Mouse (Mus musculus) CH12.LX (cell line): ENCODE data around the gene Hdx. TPM values are rescaled to one million over a fixed set of nuclear protein-coding genes. Genes with fewer than 3 reads are reported as not detected.

Source experiments
- DNase-seq: peaks from one replicate; pipeline ENCODE4 v3.0.0-alpha.2; 2013; ENCODE audit errors: extremely low read depth
- H3K27ac ChIP-seq: 2 replicates; pipeline ENCODE4 v1.5.1; 2012; ENCODE audit warnings: low read depth, mild to moderate bottlenecking, control low read depth, moderate library complexity; ENCODE audit not compliant: insufficient read depth
- H3K27me3 ChIP-seq: replicated peaks from 2 replicates; pipeline ENCODE3; 2012; ENCODE audit warnings: inconsistent platforms
- H3K36me3 ChIP-seq, 2 experiments: replicated peaks in 1 of 2; 2 replicates each; pipeline versions ENCODE3 to v1.6.1; 2012; ENCODE audit warnings: inconsistent platforms in 1 of 2, low read length in 1 of 2, mild to moderate bottlenecking in 1 of 2, mixed read lengths in 1 of 2, moderate library complexity in 1 of 2; ENCODE audit not compliant: control insufficient read depth in 1 of 2, insufficient read depth in 1 of 2
- H3K4me1 ChIP-seq, 2 experiments: 2 replicates each; pipeline ENCODE4 v1.6.1; 2012; ENCODE audit warnings: inconsistent platforms in 1 of 2, moderate library complexity in 1 of 2; ENCODE audit not compliant: insufficient read depth in 2 of 2, control insufficient read depth in 1 of 2
- H3K4me2 ChIP-seq: 2 replicates; pipeline ENCODE4 v1.6.1; 2012; ENCODE audit warnings: low read depth, mild to moderate bottlenecking, control low read depth; ENCODE audit not compliant: poor library complexity, insufficient read depth, severe bottlenecking
- H3K4me3 ChIP-seq, 3 experiments: fragments of 150-350 bp in 1 of 3; sonication (generic) in 1 of 3; replicated peaks in 1 of 3; 2 replicates each; pipeline versions ENCODE3 to v1.5.1; 2011 to 2012; ENCODE audit warnings: low read depth in 2 of 3, low read length in 2 of 3, mild to moderate bottlenecking in 2 of 3, moderate library complexity in 2 of 3, control low read depth in 1 of 3, improper control_type of control experiment in 1 of 3, inconsistent platforms in 1 of 3, mixed read lengths in 1 of 3; ENCODE audit not compliant: poor library complexity in 1 of 3
- H3K79me2 ChIP-seq: replicated peaks from 2 replicates; pipeline ENCODE4 v1.6.1; 2012; ENCODE audit warnings: mild to moderate bottlenecking, moderate library complexity; ENCODE audit not compliant: control insufficient read depth, poor library complexity, insufficient read depth, severe bottlenecking; ENCODE audit errors: extremely low read depth
- H3K9ac ChIP-seq: 2 replicates; pipeline ENCODE4 v1.6.1; 2012; ENCODE audit warnings: low read depth, mild to moderate bottlenecking, control low read depth, moderate library complexity; ENCODE audit not compliant: insufficient read depth
- H3K9me3 ChIP-seq: replicated peaks from 2 replicates; pipeline ENCODE3; 2012; ENCODE audit warnings: low read length, inconsistent platforms, mixed read lengths
- CHD1 ChIP-seq: IDR thresholded peaks from 2 replicates; pipeline ENCODE4 v1.6.1; 2012; ENCODE audit warnings: low read depth, low read length, improper control_type of control experiment, inconsistent platforms
- CHD2 ChIP-seq: IDR thresholded peaks from 2 replicates; pipeline ENCODE4 v1.6.1; 2011; ENCODE audit warnings: low read length, improper control_type of control experiment
- CTCF ChIP-seq, 2 experiments: IDR thresholded peaks in 1 of 2; conservative IDR thresholded peaks in 1 of 2; 2 replicates each; pipeline ENCODE4 v1.5.1; 2011 to 2012; ENCODE audit warnings: low read depth in 2 of 2, low read length in 2 of 2, improper control_type of control experiment in 1 of 2, inconsistent platforms in 1 of 2, mild to moderate bottlenecking in 1 of 2, moderate library complexity in 1 of 2
- E2F4 ChIP-seq: IDR thresholded peaks from 2 replicates; pipeline ENCODE4 v1.6.1; 2011; ENCODE audit warnings: low read depth, low read length, improper control_type of control experiment; ENCODE audit not compliant: insufficient replicate concordance
- ELF1 ChIP-seq: IDR thresholded peaks from 2 replicates; pipeline ENCODE4 v1.6.1; 2014; ENCODE audit warnings: low read depth, mild to moderate bottlenecking, inconsistent platforms, low read length, improper control_type of control experiment
- EP300 ChIP-seq: IDR thresholded peaks from 2 replicates; pipeline ENCODE4 v1.6.1; 2011; ENCODE audit warnings: low read length, improper control_type of control experiment
- GABPA ChIP-seq: IDR thresholded peaks from 2 replicates; pipeline ENCODE4 v1.6.1; 2012; ENCODE audit warnings: low read depth, low read length, improper control_type of control experiment, inconsistent platforms; ENCODE audit not compliant: insufficient replicate concordance
- KAT2A ChIP-seq: IDR thresholded peaks from 2 replicates; pipeline ENCODE4 v1.6.1; 2012; ENCODE audit warnings: low read length, improper control_type of control experiment, inconsistent platforms; ENCODE audit not compliant: insufficient replicate concordance
- MAFK ChIP-seq: IDR thresholded peaks from 2 replicates; pipeline ENCODE4 v1.6.1; 2011; ENCODE audit warnings: low read length, improper control_type of control experiment; ENCODE audit not compliant: insufficient replicate concordance
- MAX ChIP-seq: IDR thresholded peaks from 2 replicates; pipeline ENCODE4 v1.6.1; 2011; ENCODE audit warnings: low read length, improper control_type of control experiment
- MAZ ChIP-seq: IDR thresholded peaks from 2 replicates; pipeline ENCODE4 v1.6.1; 2012; ENCODE audit warnings: low read depth, mild to moderate bottlenecking, inconsistent platforms, low read length, improper control_type of control experiment, moderate library complexity
- MEF2A ChIP-seq: IDR thresholded peaks from 2 replicates; pipeline ENCODE4 v1.6.1; 2014; ENCODE audit warnings: low read depth, mild to moderate bottlenecking, inconsistent platforms, low read length, improper control_type of control experiment, borderline replicate concordance
- MXI1 ChIP-seq: IDR thresholded peaks from 2 replicates; pipeline ENCODE4 v1.6.1; 2011; ENCODE audit warnings: mild to moderate bottlenecking, low read depth, low read length, improper control_type of control experiment
- MYC ChIP-seq: IDR thresholded peaks from 2 replicates; pipeline ENCODE4 v1.6.1; 2011; ENCODE audit warnings: low read depth, mild to moderate bottlenecking, improper control_type of control experiment, low read length
- NRF1 ChIP-seq: IDR thresholded peaks from 2 replicates; pipeline ENCODE4 v1.6.1; 2014; ENCODE audit warnings: low read depth, mild to moderate bottlenecking, inconsistent platforms, low read length, improper control_type of control experiment, moderate library complexity
- POLR2A ChIP-seq: IDR thresholded peaks from 2 replicates; pipeline ENCODE4 v1.6.1; 2011; ENCODE audit warnings: low read depth, mild to moderate bottlenecking, improper control_type of control experiment, low read length
- RCOR1 ChIP-seq: conservative IDR thresholded peaks from 2 replicates; pipeline ENCODE4 v1.6.1; 2012; ENCODE audit warnings: low read depth, mild to moderate bottlenecking, inconsistent platforms, low read length, improper control_type of control experiment
- SMC3 ChIP-seq: IDR thresholded peaks from 2 replicates; pipeline ENCODE4 v1.6.1; 2011; ENCODE audit warnings: low read depth, low read length, improper control_type of control experiment
- TBP ChIP-seq: conservative IDR thresholded peaks from 2 replicates; pipeline ENCODE4 v1.6.1; 2011; ENCODE audit warnings: low read depth, low read length, improper control_type of control experiment
- UBTF ChIP-seq: IDR thresholded peaks from 2 replicates; pipeline ENCODE4 v1.6.1; 2012; ENCODE audit warnings: low read depth, mild to moderate bottlenecking, inconsistent platforms, low read length, improper control_type of control experiment, moderate library complexity
- ZNF384 ChIP-seq: IDR thresholded peaks from 2 replicates; pipeline ENCODE4 v1.6.1; 2012; ENCODE audit warnings: low read depth, low read length, improper control_type of control experiment, inconsistent platforms
- dilution Hi-C: fragments of 300-500 bp; cut with MboI; formaldehyde crosslinking; loops from 2 replicates; pipeline ENCODE4 v1.14.3; 2020; ENCODE audit warnings: low sequenced_read_pairs; ENCODE audit not compliant: extremely low pct_unique_long_range_greater_than_20kb, extremely low pct_ligation_motif_present
- in situ Hi-C: fragments of 300-500 bp; cut with MboI; formaldehyde crosslinking; loops from 3 replicates; pipeline ENCODE4 v1.14.3; 2019; ENCODE audit warnings: low sequenced_read_pairs, low pct_ligation_motif_present, low pct_unique_long_range_greater_than_20kb, mixed read lengths
- polyA plus RNA-seq: library from polyadenylated mRNA; unstranded; fragments of >175 nt; gene quantifications from 2 replicates; pipeline ENCODE4 v1.2.1, GENCODE M21; 2012; ENCODE audit warnings: low read depth; ENCODE audit not compliant: insufficient read length
- total RNA-seq, 2 experiments: library from RNA; depleted of rRNA; stranded (reverse); fragments of 300-350 nt in 1 of 2; fragments of >200 nt in 1 of 2; gene quantifications; 2 replicates each; pipeline ENCODE4 v1.2.3; 2012 to 2014

Gene Hdx
- total and polyA plus RNA-seq, 3 experiments: not detected

DNA sequence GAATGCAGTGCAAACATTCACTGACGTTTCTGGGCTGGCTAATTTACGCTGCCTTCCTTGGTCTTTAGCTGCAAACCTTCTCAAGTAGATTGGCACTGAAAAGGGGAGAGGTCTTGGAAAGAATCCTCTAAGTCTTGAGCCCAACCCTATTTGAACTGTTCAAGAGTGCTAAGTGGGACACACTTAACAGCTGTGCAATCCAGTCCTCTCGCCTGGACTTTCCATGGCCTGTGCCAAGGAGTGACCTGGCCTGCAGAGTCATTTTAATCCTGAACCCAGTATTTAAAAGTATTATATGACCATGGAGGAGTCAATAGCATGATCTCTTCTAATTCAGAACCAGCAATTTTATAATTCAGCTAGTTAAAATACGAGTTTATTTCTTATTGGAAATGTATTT lies 109.3 kb downstream of the Hdx start:
- Histone ChIP-seq H3K4me1 (no peaks in the 10 kb centered on the region), H3K9ac (no peak overlapping the region), H3K9me3 (peaks cover 2% of the 10 kb centered on the region), H3K4me2 (no peak overlapping the region), H3K4me3 (no peak overlapping the region), H3K27ac (no peak overlapping the region), H3K79me2 (no peaks in the 10 kb centered on the region), H3K36me3 (no peaks in the 10 kb centered on the region), H3K27me3 (no peaks in the 10 kb centered on the region)
- TF ChIP-seq MEF2A (no peak), KAT2A (no peak), EP300 (no peak)
- no peak for DNase-seq
- dilution Hi-C loops: no loop called here
- in situ Hi-C loops: no loop called here

DNA sequence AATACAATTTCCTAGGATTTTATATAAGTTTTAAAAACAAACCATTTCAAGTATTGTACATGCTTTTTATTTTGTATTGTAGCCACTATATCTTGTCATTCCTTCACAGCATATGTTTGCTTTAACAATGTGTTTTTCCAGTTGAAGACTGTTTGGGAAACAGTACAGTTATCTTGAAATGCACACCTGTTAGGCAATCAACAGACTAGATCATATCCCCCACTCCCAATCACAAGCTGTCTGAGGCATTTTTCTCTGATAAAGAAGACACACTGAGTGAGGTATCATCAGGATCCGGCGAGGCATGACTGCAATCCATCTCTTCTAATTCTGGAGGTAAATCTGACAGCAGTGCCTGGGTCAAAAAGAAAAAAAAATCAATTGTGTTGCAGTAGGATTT lies 119.8 kb downstream of the Hdx start:
- dilution Hi-C loops: no loop called here
- H3K9me3 ChIP-seq: no peaks in the 10 kb centered on the region
- H3K79me2 ChIP-seq: no peaks in the 10 kb centered on the region
- DNase-seq: no peak
- no peak overlapping the region for H3K4me2 ChIP-seq
- TF ChIP-seq UBTF: no peak
- no peak for TF ChIP-seq RCOR1
- no peaks in the 10 kb centered on the region for H3K27me3 ChIP-seq
- no peak overlapping the region for H3K9ac ChIP-seq
- no peak overlapping the region for H3K27ac ChIP-seq
- in situ Hi-C loops: no loop called here
- no peaks in the 10 kb centered on the region for H3K36me3 ChIP-seq
- H3K4me3 ChIP-seq: no peak overlapping the region
- H3K4me1 ChIP-seq: no peaks in the 10 kb centered on the region

DNA sequence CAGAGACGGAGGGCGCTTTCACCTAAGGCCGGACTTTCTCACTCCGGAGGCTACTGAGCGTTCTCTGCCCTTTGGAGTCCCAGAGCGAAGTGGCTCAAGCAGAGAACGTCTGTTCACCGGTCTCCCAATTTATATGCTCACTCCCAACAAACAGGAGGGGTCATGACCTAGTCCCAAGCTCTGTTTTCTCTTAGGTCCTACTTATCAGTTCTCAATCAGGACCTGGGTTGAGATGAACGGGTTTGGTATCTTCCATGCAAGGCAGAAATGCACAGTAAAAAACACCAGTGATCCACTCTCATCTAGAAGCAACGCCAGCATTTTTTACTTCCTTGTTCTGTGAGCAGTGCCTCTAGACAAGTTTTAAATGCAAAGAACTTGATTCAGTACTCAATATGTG lies 159.0 kb downstream of the Hdx start, which contains the start of gene Rps6ka6:
TSS of gene Rps6ka6 (minus strand) at position 101 of the 400 bp plus-strand sequence.
- TF ChIP-seq CHD2 (no peak), POLR2A (no peak), CTCF (conservative IDR thresholded peaks at IDR 0.05 in 1 of 2, IDR thresholded peaks at IDR 0.05 in 1 of 2; ENCODE audit: low read depth in 2 of 2, low read length in 2 of 2) (no peak), CHD1 (no peak), E2F4 (no peak), SMC3 (no peak), MAFK (no peak), ELF1 (no peak), NRF1 (no peak), GABPA (no peak), MXI1 (no peak), MYC (no peak), EP300 (no peak), MAX (no peak), TBP (no peak), ZNF384 (no peak), MAZ (no peak)
- DNase-seq: no peak

More for the DNA sequence above, 159.0 kb downstream of the Hdx start, which contains the start of gene Rps6ka6:
- no peak within 1 kb of the TSS for H3K4me2 ChIP-seq
- peaks cover 3% of the 10 kb centered on the region for H3K9me3 ChIP-seq
- no peaks in the 10 kb centered on the region for H3K79me2 ChIP-seq
- no peak within 1 kb of the TSS for H3K4me3 ChIP-seq
- no peaks in the 10 kb centered on the region for H3K36me3 ChIP-seq
- dilution Hi-C loops (no loop called here), in situ Hi-C loops (no loop called here)
- H3K4me1 ChIP-seq: no peaks in the 10 kb centered on the region
- H3K27me3 ChIP-seq: no peaks in the 10 kb centered on the region
- no peak within 1 kb of the TSS for H3K9ac ChIP-seq
- H3K27ac ChIP-seq: no peak within 1 kb of the TSS
